Mouse (Mus musculus) liver, embryonic 12.5 days (tissue): Measurements from ENCODE around the gene Spocd1. TPM values are rescaled to one million over a fixed set of nuclear protein-coding genes. Genes with fewer than 3 reads are reported as not detected.

ENCODE experiments used
- ATAC-seq: fragments of 200-750 bp; cut with Nextera tagmentation; 2 replicates; pipeline ENCODE4 v1.8.0; 2017; ENCODE audit warnings: moderate number of reproducible peaks, mild to moderate bottlenecking, moderate library complexity
- H3K27ac ChIP-seq: fragments of 300-500 bp; sonication (generic); 2 replicates; pipeline ENCODE4 v1.5.1; 2016; ENCODE audit warnings: mild to moderate bottlenecking
- H3K27me3 ChIP-seq: fragments of 300-500 bp; sonication (generic); replicated peaks from 2 replicates; pipeline ENCODE4 v1.6.1; 2016; ENCODE audit warnings: mild to moderate bottlenecking, moderate library complexity
- H3K36me3 ChIP-seq: fragments of 300-500 bp; sonication (generic); 2 replicates; pipeline ENCODE4 v1.6.1; 2016; ENCODE audit warnings: mild to moderate bottlenecking, moderate library complexity
- H3K4me1 ChIP-seq: fragments of 300-500 bp; sonication (generic); 2 replicates; pipeline ENCODE4 v1.6.1; 2016
- H3K4me2 ChIP-seq: fragments of 300-500 bp; sonication (generic); 2 replicates; pipeline ENCODE4 v1.6.1; 2016; ENCODE audit warnings: mild to moderate bottlenecking, moderate library complexity
- H3K4me3 ChIP-seq: fragments of 300-500 bp; sonication (generic); 2 replicates; pipeline ENCODE4 v1.5.1; 2016; ENCODE audit warnings: mild to moderate bottlenecking, moderate library complexity
- H3K9ac ChIP-seq: fragments of 300-500 bp; sonication (generic); 2 replicates; pipeline ENCODE4 v1.6.1; 2016; ENCODE audit warnings: mild to moderate bottlenecking, moderate library complexity
- H3K9me3 ChIP-seq: fragments of 300-500 bp; sonication (generic); replicated peaks from 2 replicates; pipeline ENCODE4 v1.6.1; 2016; ENCODE audit warnings: mild to moderate bottlenecking, moderate library complexity
- WGBS: fragments of 180-500 bp; shearing (Covaris S2); methylation state at CpG from one replicate; pipeline ENCODE4 v1.1.7; 2016; ENCODE audit not compliant: insufficient replicate concordance; 5-methylcytosine and 5-hydroxymethylcytosine counted together
- polyA plus RNA-seq: library from polyadenylated mRNA; unstranded; fragments of >200 nt; fragmentation: Nextera tagmentation; extraction: Ambion mirVana; gene quantifications from 2 replicates; pipeline ENCODE4 v1.2.1, GENCODE M21; 2016

Spocd1 gene
- polyA plus RNA-seq, 1 experiment from 2014 or later = 0.04 TPM

DNA sequence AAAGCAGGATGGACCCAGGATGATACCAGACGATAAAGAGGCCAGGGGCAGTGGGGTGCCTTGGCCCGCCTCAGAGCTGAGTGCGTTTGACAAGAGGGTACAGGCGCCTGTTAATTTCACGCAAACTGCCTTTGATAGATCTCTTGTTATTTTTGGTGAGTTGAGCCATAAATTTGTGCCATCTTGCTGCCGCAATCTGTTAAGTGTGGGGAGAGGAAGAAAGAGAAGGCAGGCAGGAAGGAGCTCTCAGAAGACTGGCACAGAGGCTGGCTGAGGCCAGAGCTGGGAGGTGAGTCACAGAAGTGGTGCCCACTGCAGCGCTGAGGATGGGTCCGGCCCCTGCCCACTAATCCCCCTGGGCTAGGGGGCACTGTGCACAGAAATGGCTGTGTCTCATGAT is 66.2 kb downstream of the Spocd1 start:
- H3K27me3 ChIP-seq = peaks cover 96% of the 10 kb centered on the region
- no peak for ATAC-seq
- no peak overlapping the region for H3K27ac ChIP-seq
- H3K36me3 ChIP-seq = no peaks in the 10 kb centered on the region
- no peaks in the 10 kb centered on the region for H3K9me3 ChIP-seq
- WGBS = 69% methylated on average over 8 of the region's 8 CpGs
- H3K4me1 ChIP-seq = no peaks in the 10 kb centered on the region
- no peak overlapping the region for H3K4me2 ChIP-seq
- no peak overlapping the region for H3K4me3 ChIP-seq
- H3K9ac ChIP-seq = no peak overlapping the region

- Histone ChIP-seq H3K27ac (no peak overlapping the region), H3K4me2 (no peak overlapping the region), H3K36me3 (no peaks in the 10 kb centered on the region), H3K9me3 (no peaks in the 10 kb centered on the region), H3K4me1 (no peaks in the 10 kb centered on the region), H3K9ac (no peak overlapping the region), H3K4me3 (no peak overlapping the region), H3K27me3 (peaks cover 96% of the 10 kb centered on the region)
- WGBS = 44% methylated on average over 4 of the region's 4 CpGs
- ATAC-seq = no peak
These were observed 67.0 kb downstream of the Spocd1 start for GRCm38 (mm10) chr4:129996015-129996414.

- no peak for ATAC-seq
These were observed 69.1 kb downstream of the Spocd1 start for GRCm38 (mm10) chr4:129998124-129998523.

GRCm38 (mm10) chr4:130001710-130002109 is 72.7 kb downstream of the Spocd1 start:
- no peak for ATAC-seq
- H3K27ac ChIP-seq = no peak overlapping the region
- 28% methylated on average over 5 of the region's 5 CpGs for WGBS
- no peaks in the 10 kb centered on the region for H3K36me3 ChIP-seq
- H3K4me1 ChIP-seq = peaks cover 4% of the 10 kb centered on the region
- H3K9me3 ChIP-seq = no peaks in the 10 kb centered on the region
- H3K27me3 ChIP-seq = peaks cover 84% of the 10 kb centered on the region
- H3K9ac ChIP-seq = no peak overlapping the region
- H3K4me2 ChIP-seq = no peak overlapping the region
- H3K4me3 ChIP-seq = no peak overlapping the region

More at GRCm38 (mm10) chr4:129998124-129998523, 69.1 kb downstream of the Spocd1 start:
- H3K27me3 ChIP-seq = peaks cover 88% of the 10 kb centered on the region
- H3K9me3 ChIP-seq = no peaks in the 10 kb centered on the region
- no peaks in the 10 kb centered on the region for H3K36me3 ChIP-seq
- H3K4me3 ChIP-seq = no peak overlapping the region
- no peak overlapping the region for H3K4me2 ChIP-seq
- H3K27ac ChIP-seq = no peak overlapping the region
- no peak overlapping the region for H3K9ac ChIP-seq
- 41% methylated on average over 11 of the region's 11 CpGs for WGBS
- H3K4me1 ChIP-seq = no peaks in the 10 kb centered on the region

DNA sequence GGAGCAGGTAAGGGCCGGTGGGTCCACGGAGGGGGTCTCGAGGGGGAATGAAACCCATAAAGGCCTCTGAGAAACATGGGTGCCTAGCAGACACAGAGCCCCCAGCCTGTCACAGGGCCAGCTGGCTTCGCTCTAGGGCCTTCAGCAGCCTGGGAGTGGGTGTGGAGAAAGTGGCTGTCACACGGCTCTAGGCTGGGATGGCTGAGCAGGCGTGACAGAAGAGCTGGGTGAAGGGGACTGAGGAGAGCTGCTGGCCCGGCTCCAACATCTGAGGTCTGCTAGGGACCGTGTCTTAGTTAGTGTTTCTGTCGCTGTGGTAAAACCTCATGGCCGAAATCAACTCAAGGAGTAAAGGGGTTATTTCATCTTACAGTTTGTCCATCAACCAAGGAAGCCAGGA is 73.1 kb downstream of the Spocd1 start:
- H3K9ac ChIP-seq = no peak overlapping the region
- ATAC-seq = no peak

DNA sequence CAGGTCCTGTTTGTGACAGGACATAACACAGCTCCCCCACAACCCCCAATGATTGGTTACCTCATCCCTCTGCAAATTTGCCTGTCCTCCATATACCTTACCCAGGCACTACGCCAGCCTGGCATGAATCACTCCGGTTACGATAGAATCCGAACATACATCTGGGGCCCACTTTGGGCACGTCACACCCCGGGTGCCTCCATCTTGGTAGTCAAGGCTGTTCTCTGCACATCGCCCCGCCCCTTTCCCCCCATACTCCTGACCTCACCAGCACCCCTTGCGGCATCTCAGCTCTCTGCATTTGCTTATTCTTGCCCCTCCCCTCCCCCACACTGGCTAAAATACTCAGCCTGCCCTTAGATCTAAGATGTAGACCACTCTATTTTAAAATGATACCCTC is 76.5 kb downstream of the Spocd1 start:
- Histone ChIP-seq H3K9me3 (no peaks in the 10 kb centered on the region), H3K9ac (no peak overlapping the region), H3K4me3 (no peak overlapping the region), H3K27ac (no peak overlapping the region), H3K36me3 (no peaks in the 10 kb centered on the region), H3K4me2 (no peak overlapping the region), H3K27me3 (peaks cover 83% of the 10 kb centered on the region), H3K4me1 (peaks cover 7% of the 10 kb centered on the region)
- no peak for ATAC-seq
- WGBS = 36% methylated on average over 9 of the region's 9 CpGs

More for the DNA sequence above, 73.1 kb downstream of the Spocd1 start:
- Histone ChIP-seq H3K36me3 (no peaks in the 10 kb centered on the region), H3K9me3 (no peaks in the 10 kb centered on the region), H3K27ac (no peak overlapping the region), H3K4me1 (peaks cover 7% of the 10 kb centered on the region), H3K4me3 (no peak overlapping the region), H3K4me2 (no peak overlapping the region), H3K27me3 (peaks cover 85% of the 10 kb centered on the region)
- 66% methylated on average over 10 of the region's 10 CpGs for WGBS

- Histone ChIP-seq H3K4me3 (0 out of 2 replicates have a peak overlapping the region, but pooled peaks have one; percentile 13), H3K36me3 (no peaks in the 10 kb centered on the region), H3K4me2 (peak overlapping the region; percentile 58), H3K27me3 (peaks cover 85% of the 10 kb centered on the region), H3K9ac (no peak overlapping the region), H3K4me1 (peaks cover 7% of the 10 kb centered on the region), H3K27ac (no peak overlapping the region), H3K9me3 (no peaks in the 10 kb centered on the region)
- no peak for ATAC-seq
- WGBS = 9% methylated on average over 25 of the region's 25 CpGs
These were observed 77.5 kb downstream of the Spocd1 start for GRCm38 (mm10) chr4:130006533-130006932.

Other genes starting within 250 kb of the Spocd1 start
- 4.9 and 6.0 TPM in 2 replicates for gene Tmem39b, start 232.4 kb upstream of the Spocd1 start, polyA plus RNA-seq
- gene Khdrbs1, start 186.9 kb upstream of the Spocd1 start, polyA plus RNA-seq = 59.4 and 60.2 TPM in 2 replicates
- gene Ptp4a2, start 118.0 kb upstream of the Spocd1 start, polyA plus RNA-seq = 229 and 244 TPM in 2 replicates
- gene Adgrb2, start 55.6 kb downstream of the Spocd1 start, polyA plus RNA-seq = 0.17 and 0.92 TPM in 2 replicates
- 4.2 and 4.9 TPM in 2 replicates for gene Col16a1, start 118.6 kb downstream of the Spocd1 start, polyA plus RNA-seq
- 41.9 and 42.5 TPM in 2 replicates for gene Pef1, start 173.3 kb downstream of the Spocd1 start, polyA plus RNA-seq
- gene Hcrtr1, start 210.1 kb downstream of the Spocd1 start, polyA plus RNA-seq = 0.12 TPM in 1 of 2 replicates, not detected in the other
- gene Tinagl1, start 245.9 kb downstream of the Spocd1 start, polyA plus RNA-seq = 30.9 and 32.6 TPM in 2 replicates